Mouse (Mus musculus) liver, embryonic 16.5 days (tissue): ENCODE results near the gene Trhr2. TPM values are rescaled to one million over a fixed set of nuclear protein-coding genes. Genes with fewer than 3 reads are reported as not detected.
A peak's percentile ranks its signal among the peaks of the same experiment; 100 is the strongest.
"Not testable (repeated sequence)": the region's sequence is repeated elsewhere in the genome, so short reads cannot be mapped to it uniquely, and the experiment has no call there.

Experiments
- ATAC-seq: fragments of 200-750 bp; cut with Nextera tagmentation; 2 replicates; pipeline ENCODE4 v1.8.0; 2017; ENCODE audit warnings: low read depth, mild to moderate bottlenecking, moderate number of reproducible peaks, moderate library complexity
- H3K27ac ChIP-seq: fragments of 300-500 bp; sonication (generic); 2 replicates; pipeline ENCODE4 v1.5.1; 2014; ENCODE audit warnings: mild to moderate bottlenecking, low read length
- H3K27me3 ChIP-seq: fragments of 300-500 bp; sonication (generic); 2 replicates; pipeline ENCODE4 v1.6.1; 2014; ENCODE audit warnings: low read depth, low read length, mixed read lengths; ENCODE audit not compliant: control insufficient read depth, insufficient read depth
- H3K36me3 ChIP-seq: fragments of 300-500 bp; sonication (generic); 2 replicates; pipeline ENCODE4 v1.6.1; 2014; ENCODE audit warnings: mild to moderate bottlenecking; ENCODE audit not compliant: control insufficient read depth, insufficient read depth
- H3K4me1 ChIP-seq: fragments of 300-500 bp; sonication (generic); 2 replicates; pipeline ENCODE4 v1.6.1; 2014; ENCODE audit warnings: low read depth, low read length, mixed read lengths; ENCODE audit not compliant: control insufficient read depth
- H3K4me2 ChIP-seq: fragments of 300-500 bp; sonication (generic); 2 replicates; pipeline ENCODE4 v1.6.1; 2014; ENCODE audit warnings: low read depth, low read length, mixed read lengths
- H3K4me3 ChIP-seq: fragments of 300-500 bp; sonication (generic); 2 replicates; pipeline ENCODE4 v1.5.1; 2014; ENCODE audit warnings: low read depth, mild to moderate bottlenecking, low read length
- H3K9ac ChIP-seq: fragments of 300-500 bp; sonication (generic); 2 replicates; pipeline ENCODE4 v1.6.1; 2014; ENCODE audit warnings: low read depth, low read length
- H3K9me3 ChIP-seq: fragments of 300-500 bp; sonication (generic); replicated peaks from 2 replicates; pipeline ENCODE4 v1.6.1; 2016; ENCODE audit warnings: low read length; ENCODE audit not compliant: control insufficient read depth
- WGBS: fragments of 180-500 bp; shearing (Covaris S2); extraction: QIAGEN DNeasy Blood & Tissue Kit; methylation state at CpG from one replicate; pipeline ENCODE4 v1.1.7; 2014; ENCODE audit not compliant: insufficient replicate concordance; 5-methylcytosine and 5-hydroxymethylcytosine counted together
- polyA plus RNA-seq: library from polyadenylated mRNA; unstranded; fragments of >200 nt; fragmentation: Nextera tagmentation; extraction: Ambion mirVana; gene quantifications from 2 replicates; pipeline ENCODE4 v1.2.1, GENCODE M21; 2015

Gene Trhr2
- polyA plus RNA-seq, 1 experiment from 2014 or later = not detected

DNA sequence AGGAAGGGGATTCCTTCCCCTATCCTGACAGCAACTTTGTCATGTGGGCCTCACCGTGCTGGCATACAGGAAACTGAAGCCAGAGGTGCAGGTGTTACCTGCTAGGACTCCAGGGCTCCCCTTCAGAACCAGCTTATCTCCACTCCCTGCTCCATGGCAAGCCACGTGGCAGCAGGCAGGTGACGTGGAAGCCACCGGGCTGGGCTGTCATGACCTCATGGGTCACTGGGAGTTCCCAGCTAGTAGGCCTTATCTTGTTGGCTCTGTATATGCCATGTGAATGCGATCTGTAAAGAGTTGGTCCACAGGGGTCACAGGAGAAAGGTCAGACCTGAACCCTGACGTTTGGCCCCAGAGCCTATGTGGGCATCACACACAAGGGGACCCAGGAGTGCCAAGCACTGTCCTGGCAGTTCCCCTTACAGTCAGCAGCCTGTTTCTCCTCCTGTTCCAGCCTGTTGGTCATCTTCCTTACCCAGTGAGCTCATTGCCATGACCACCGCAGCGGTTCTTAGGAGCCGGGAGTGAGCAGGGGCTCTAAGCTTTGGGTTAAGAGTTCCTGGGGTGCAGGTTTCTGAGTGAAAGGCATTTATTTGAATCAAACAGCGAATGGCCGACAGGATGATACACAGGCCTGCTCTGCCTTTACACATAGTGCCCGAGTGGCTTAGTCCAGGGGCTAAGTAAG lies 30.0 kb downstream of the Trhr2 start:
- Histone ChIP-seq H3K4me1 (peaks cover 72% of the 10 kb centered on the region), H3K27ac (peak overlapping the region; percentile 99), H3K27me3 (no peaks in the 10 kb centered on the region), H3K4me2 (peak overlapping the region; percentile 52), H3K36me3 (peaks cover 64% of the 10 kb centered on the region), H3K9ac (peak overlapping the region; percentile 58), H3K4me3 (peak overlapping the region; percentile 27; the same call in 1 of the 2 replicates), H3K9me3 (peaks cover 17% of the 10 kb centered on the region)
- ATAC-seq = peak; percentile 79
- WGBS = 49% methylated on average over 12 of the region's 12 CpGs

DNA sequence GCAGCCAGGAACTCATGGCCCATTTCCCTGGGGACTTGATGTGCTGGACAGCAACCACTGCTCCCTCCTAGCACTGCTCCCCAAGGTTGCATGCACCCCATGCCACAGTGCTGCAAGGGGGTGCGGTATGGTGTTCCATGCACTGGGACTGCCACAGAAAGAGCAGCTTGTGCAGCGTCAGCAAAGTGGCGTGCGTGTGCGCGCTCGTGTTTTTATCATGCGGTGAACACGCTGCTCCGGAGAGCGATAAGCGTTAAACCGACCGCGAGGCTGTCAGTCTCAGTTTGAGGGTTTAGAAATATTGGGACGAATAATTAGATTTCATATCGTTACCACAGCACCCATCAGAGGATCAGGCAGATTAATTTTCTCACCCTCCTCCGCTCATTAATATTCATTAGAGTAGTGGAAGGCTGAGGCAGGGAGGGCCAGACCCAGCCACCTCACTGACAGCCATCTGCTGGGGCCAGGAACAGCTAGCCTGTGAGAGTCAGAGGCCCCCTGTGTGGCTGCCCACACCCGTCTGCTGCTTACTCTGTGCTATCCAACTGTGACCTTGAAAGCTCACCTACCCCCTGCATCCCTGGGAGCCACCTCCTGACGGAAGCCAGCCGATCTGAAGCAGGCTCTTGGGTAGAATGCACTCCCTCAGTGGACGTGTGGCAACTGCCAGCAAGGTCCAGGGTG lies 30.9 kb downstream of the Trhr2 start:
- peak; percentile 55 for ATAC-seq
- Histone ChIP-seq H3K4me1 (peaks cover 81% of the 10 kb centered on the region), H3K9ac (peak overlapping the region; percentile 58), H3K27ac (peak overlapping the region; percentile 99), H3K4me3 (peak overlapping the region; percentile 27; the same call in 1 of the 2 replicates), H3K4me2 (peak overlapping the region; percentile 52), H3K27me3 (no peaks in the 10 kb centered on the region), H3K9me3 (peaks cover 8% of the 10 kb centered on the region), H3K36me3 (peaks cover 60% of the 10 kb centered on the region)
- 36% methylated on average over 22 of the region's 22 CpGs for WGBS

DNA sequence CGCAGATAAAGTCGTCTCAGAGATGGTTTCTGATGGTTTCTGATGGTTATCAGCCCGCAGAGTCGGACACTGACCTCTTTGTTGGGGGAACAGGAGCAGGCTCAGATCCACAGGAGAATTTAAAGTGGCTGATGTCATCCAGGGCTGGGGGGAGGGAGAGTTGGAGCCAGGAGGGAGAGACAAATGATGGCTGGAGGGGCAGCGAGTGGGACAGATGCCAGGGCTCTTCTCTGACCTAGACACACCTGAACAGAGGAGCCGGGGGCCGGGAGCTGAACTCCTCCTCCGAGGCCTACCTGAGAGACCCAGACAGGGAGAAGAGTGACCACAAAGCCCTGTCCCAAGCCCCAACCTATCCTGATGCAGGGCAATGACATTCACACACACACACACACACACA lies 31.5 kb downstream of the Trhr2 start:
- Histone ChIP-seq H3K27ac (peak overlapping the region; percentile 99), H3K27me3 (no peaks in the 10 kb centered on the region), H3K4me1 (peaks cover 88% of the 10 kb centered on the region), H3K4me3 (peak overlapping the region; percentile 10; the same call in 1 of the 2 replicates), H3K9me3 (peaks cover 3% of the 10 kb centered on the region), H3K4me2 (peak overlapping the region; percentile 52), H3K9ac (peak overlapping the region; percentile 58), H3K36me3 (peaks cover 59% of the 10 kb centered on the region)
- 63% methylated on average over 7 of the region's 8 CpGs for WGBS
- no peak for ATAC-seq

DNA sequence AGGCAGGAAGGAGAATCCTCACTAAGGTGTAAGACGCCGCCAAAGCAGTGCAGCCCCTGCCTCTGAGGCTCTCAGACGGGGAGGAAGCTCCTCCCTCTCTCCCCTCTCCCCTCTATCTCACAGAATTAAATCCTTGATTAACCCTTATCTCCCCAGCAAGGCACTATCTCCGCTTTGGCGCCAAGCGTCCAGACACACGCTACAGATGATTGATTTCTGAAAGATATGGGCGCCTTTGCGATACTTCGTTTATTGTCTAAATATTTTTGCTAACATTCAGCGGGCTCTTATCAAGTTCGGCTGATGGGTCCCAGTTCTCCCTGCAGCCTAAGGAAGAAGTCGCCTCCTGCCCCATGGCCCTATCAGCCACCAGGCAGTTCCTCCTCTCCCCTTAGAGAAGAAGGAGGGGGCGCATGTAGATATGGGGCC lies 34.4 kb downstream of the Trhr2 start:
- Histone ChIP-seq H3K9ac (peak overlapping the region; percentile 43), H3K9me3 (no peaks in the 10 kb centered on the region), H3K4me1 (peaks cover 100% of the 10 kb centered on the region), H3K27ac (peak overlapping the region; percentile 99), H3K27me3 (no peaks in the 10 kb centered on the region), H3K4me3 (no peak overlapping the region), H3K4me2 (peak overlapping the region; percentile 35), H3K36me3 (peaks cover 41% of the 10 kb centered on the region)
- no peak for ATAC-seq
- WGBS = 18% methylated on average over 14 of the region's 14 CpGs

DNA sequence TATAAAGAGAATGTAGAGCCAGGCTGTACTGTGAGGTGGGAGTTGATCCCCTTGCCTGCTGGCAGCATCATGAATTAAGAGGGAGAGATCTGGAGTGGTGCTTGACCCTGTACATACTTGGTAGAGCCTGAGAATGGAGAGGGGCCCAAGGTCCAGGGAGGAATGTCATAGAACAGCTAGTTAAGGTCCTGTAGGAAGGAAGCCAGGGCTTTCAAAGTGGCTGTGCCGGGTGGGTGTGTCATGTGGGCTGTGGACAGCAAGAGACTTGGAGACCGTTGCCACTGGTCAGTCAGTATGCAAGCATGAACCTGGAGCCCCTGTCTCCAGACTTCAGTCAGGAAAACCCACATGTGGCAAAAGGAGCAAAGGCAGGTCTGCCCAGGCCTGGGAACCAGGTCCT lies 35.4 kb downstream of the Trhr2 start:
- Histone ChIP-seq H3K4me3 (no peak overlapping the region), H3K9me3 (no peaks in the 10 kb centered on the region), H3K4me2 (no peak overlapping the region), H3K36me3 (peaks cover 40% of the 10 kb centered on the region), H3K27ac (peak overlapping the region; percentile 99), H3K4me1 (peaks cover 100% of the 10 kb centered on the region), H3K27me3 (no peaks in the 10 kb centered on the region), H3K9ac (peak overlapping the region; percentile 43)
- no peak for ATAC-seq
- WGBS = 50% methylated on average over 2 of the region's 2 CpGs

DNA sequence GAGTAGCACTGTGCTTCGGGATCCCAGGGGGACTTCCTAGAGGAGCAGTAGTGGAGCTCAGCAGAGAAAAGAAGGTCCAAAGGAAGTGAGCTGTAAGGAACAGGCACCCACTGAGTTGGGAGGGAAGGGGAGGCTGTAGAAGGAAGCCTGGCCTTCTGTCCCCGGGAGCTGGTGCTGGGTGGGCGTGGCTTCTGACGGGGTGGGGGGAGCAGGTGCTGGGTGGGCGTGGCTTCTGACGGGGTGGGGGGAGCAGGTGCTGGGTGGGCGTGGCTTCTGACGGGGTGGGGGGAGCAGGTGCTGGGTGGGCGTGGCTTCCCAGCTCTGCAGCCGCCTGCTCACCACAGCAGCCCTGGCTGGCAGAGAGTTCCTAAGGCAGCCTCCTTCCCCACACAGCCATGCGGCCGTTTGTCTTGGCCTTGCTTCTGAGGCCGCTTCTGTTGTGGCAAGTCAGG lies 36.6 kb downstream of the Trhr2 start:
- not testable (repeated sequence) for H3K27me3 ChIP-seq, H3K9me3 ChIP-seq
- H3K4me2 ChIP-seq = peak overlapping the region; percentile 70
- 0 out of 2 replicates have a peak, but pooled peaks have one; percentile 3 for ATAC-seq
- H3K4me1 ChIP-seq = peaks cover 100% of the 10 kb centered on the region
- 7% methylated on average over 13 of the region's 13 CpGs for WGBS
- H3K9ac ChIP-seq = peak overlapping the region; percentile 76
- peak overlapping the region; percentile 99 for H3K27ac ChIP-seq
- peaks cover 38% of the 10 kb centered on the region for H3K36me3 ChIP-seq
- peak overlapping the region; percentile 23 for H3K4me3 ChIP-seq

DNA sequence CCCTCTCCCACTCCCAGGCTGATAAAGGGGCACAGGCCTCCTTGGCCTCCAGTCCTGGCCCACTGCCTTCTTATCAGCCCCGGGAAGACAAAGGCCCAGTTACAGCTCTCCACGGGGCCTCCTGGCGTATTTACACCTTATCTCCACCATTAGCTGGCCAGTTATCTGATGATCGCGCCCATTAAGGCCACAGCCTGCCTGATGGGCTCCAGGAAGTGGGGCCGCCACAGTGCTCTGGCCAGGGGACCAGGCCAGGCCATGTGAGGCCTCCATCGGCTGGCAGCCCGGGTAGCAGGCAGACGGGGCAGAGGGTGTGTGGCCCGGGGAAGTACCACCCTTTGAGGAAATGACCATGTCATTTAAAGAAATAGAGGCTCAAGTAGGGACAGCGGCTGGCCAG lies 37.8 kb downstream of the Trhr2 start:
- Histone ChIP-seq H3K36me3 (peaks cover 34% of the 10 kb centered on the region), H3K9ac (peak overlapping the region; percentile 76), H3K27ac (peak overlapping the region; percentile 99), H3K4me3 (peak overlapping the region; percentile 43), H3K9me3 (no peaks in the 10 kb centered on the region), H3K4me2 (peak overlapping the region; percentile 70), H3K4me1 (peaks cover 100% of the 10 kb centered on the region), H3K27me3 (no peaks in the 10 kb centered on the region)
- peak; percentile 25 for ATAC-seq
- 14% methylated on average over 11 of the region's 11 CpGs for WGBS

DNA sequence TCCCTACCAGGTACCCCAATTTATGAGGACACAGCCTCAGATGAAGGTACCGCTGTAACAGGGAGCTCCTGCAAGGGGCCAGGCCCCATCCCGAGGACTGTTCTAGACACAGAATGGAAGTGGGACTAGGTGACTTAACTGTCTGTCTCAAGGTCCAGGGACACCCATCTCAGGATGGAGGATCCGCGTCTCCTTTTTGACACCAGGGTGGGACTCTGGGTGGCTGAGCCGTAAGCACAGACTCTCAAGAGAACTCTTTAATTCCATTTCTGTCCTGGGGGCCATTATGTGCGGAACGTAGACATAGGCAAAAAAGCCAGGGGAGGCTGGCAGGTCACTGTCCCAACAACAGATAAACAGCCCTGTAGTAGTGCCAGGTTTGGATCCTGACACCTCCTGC lies 38.4 kb downstream of the Trhr2 start:
- H3K4me3 ChIP-seq = peak overlapping the region; percentile 43
- H3K27ac ChIP-seq = peak overlapping the region; percentile 99
- ATAC-seq = no peak
- WGBS = 42% methylated on average over 7 of the region's 7 CpGs
- H3K4me1 ChIP-seq = peaks cover 100% of the 10 kb centered on the region
- peak overlapping the region; percentile 70 for H3K4me2 ChIP-seq
- peaks cover 35% of the 10 kb centered on the region for H3K36me3 ChIP-seq
- H3K9me3 ChIP-seq = no peaks in the 10 kb centered on the region
- H3K9ac ChIP-seq = peak overlapping the region; percentile 76
- H3K27me3 ChIP-seq = no peaks in the 10 kb centered on the region

DNA sequence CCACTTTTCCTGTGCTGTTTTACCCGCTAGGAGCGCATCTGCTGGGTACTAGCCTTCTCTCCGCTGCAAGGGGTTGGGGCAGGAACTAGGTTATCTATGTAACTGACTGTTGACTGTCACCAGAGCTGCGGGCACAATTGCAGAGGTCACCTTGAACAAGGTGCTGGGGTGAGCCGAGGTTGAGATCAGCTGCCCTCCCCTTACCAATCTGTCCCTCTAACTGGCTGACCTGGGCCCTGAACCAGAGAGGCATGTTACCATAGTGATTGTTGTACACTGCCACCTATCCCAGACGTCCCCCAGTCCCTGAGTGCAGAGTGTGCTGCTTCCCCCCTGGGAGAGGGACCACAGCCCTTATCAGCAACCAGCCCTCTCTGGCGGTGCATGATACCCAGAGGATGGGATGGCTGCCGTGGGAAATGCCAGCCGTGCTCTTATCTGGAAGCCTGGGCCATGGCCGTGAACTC lies 39.1 kb downstream of the Trhr2 start:
- peak overlapping the region; percentile 43 for H3K4me3 ChIP-seq
- no peaks in the 10 kb centered on the region for H3K27me3 ChIP-seq
- no peaks in the 10 kb centered on the region for H3K9me3 ChIP-seq
- H3K36me3 ChIP-seq = peaks cover 35% of the 10 kb centered on the region
- peak overlapping the region; percentile 76 for H3K9ac ChIP-seq
- H3K4me2 ChIP-seq = peak overlapping the region; percentile 70
- H3K4me1 ChIP-seq = peaks cover 100% of the 10 kb centered on the region
- ATAC-seq = peak; percentile 85
- WGBS = 16% methylated on average over 10 of the region's 10 CpGs
- H3K27ac ChIP-seq = peak overlapping the region; percentile 99
